Mouse (Mus musculus) neural tube, embryonic 13.5 days (tissue): Measurements from ENCODE around the gene Cx3cr1. TPM values are rescaled to one million over a fixed set of nuclear protein-coding genes. Genes with fewer than 3 reads are reported as not detected.

ENCODE experiments used
- ATAC-seq: fragments of 200-750 bp; cut with Nextera tagmentation; 2 replicates; pipeline ENCODE4 v1.8.0; 2017; ENCODE audit warnings: low read depth, mild to moderate bottlenecking, moderate TSS enrichment, moderate library complexity
- H3K27ac ChIP-seq: fragments of 300-500 bp; sonication (generic); replicated peaks from 2 replicates; pipeline ENCODE4 v1.5.1; 2015; ENCODE audit warnings: moderate library complexity, mild to moderate bottlenecking, inconsistent platforms
- H3K27me3 ChIP-seq: fragments of 300-500 bp; sonication (generic); 2 replicates; pipeline ENCODE4 v1.6.1; 2015; ENCODE audit warnings: mild to moderate bottlenecking, inconsistent platforms
- H3K36me3 ChIP-seq: fragments of 300-500 bp; sonication (generic); 2 replicates; pipeline ENCODE4 v1.6.1; 2015; ENCODE audit warnings: mild to moderate bottlenecking, inconsistent platforms
- H3K4me1 ChIP-seq: fragments of 300-500 bp; sonication (generic); replicated peaks from 2 replicates; pipeline ENCODE4 v1.6.1; 2015; ENCODE audit warnings: inconsistent platforms
- H3K4me2 ChIP-seq: fragments of 300-500 bp; sonication (generic); 2 replicates; pipeline ENCODE4 v1.6.1; 2015; ENCODE audit warnings: inconsistent platforms, mild to moderate bottlenecking, moderate library complexity
- H3K4me3 ChIP-seq: fragments of 300-500 bp; sonication (generic); 2 replicates; pipeline ENCODE4 v1.5.1; 2015; ENCODE audit warnings: mild to moderate bottlenecking, inconsistent platforms
- H3K9ac ChIP-seq: fragments of 300-500 bp; sonication (generic); 2 replicates; pipeline ENCODE4 v1.6.1; 2015; ENCODE audit warnings: moderate library complexity, mild to moderate bottlenecking, inconsistent platforms
- H3K9me3 ChIP-seq: fragments of 300-500 bp; sonication (generic); 2 replicates; pipeline ENCODE4 v1.6.1; 2016; ENCODE audit warnings: inconsistent platforms
- WGBS: fragments of 180-500 bp; shearing (Covaris S2); methylation state at CpG from one replicate; pipeline ENCODE4 v1.1.7; 2015; 5-methylcytosine and 5-hydroxymethylcytosine counted together
- polyA plus RNA-seq: library from polyadenylated mRNA; unstranded; fragments of >200 nt; fragmentation: Nextera tagmentation; extraction: Ambion mirVana; gene quantifications from 2 replicates; pipeline ENCODE4 v1.2.1, GENCODE M21; 2015

Cx3cr1 gene
- polyA plus RNA-seq, 1 experiment from 2014 or later = 11.9 TPM

- Histone ChIP-seq H3K4me3 (no peak overlapping the region), H3K27ac (no peak overlapping the region), H3K36me3 (no peaks in the 10 kb centered on the region), H3K9me3 (no peaks in the 10 kb centered on the region), H3K27me3 (peaks cover 4% of the 10 kb centered on the region), H3K9ac (no peak overlapping the region), H3K4me2 (no peak overlapping the region), H3K4me1 (peaks cover 16% of the 10 kb centered on the region; the same call in 1 of the 2 replicates)
- no peak for ATAC-seq
- 75% methylated on average over 3 of the region's 3 CpGs for WGBS
Observed at GRCm38 (mm10) chr9:120005936-120006335, 63.7 kb downstream of the Cx3cr1 start.

GRCm38 (mm10) chr9:120002893-120003292 lies 66.8 kb downstream of the Cx3cr1 start:
- H3K4me3 ChIP-seq = no peak overlapping the region
- no peak for ATAC-seq
- no peak overlapping the region for H3K27ac ChIP-seq
- H3K4me1 ChIP-seq = peaks cover 10% of the 10 kb centered on the region; the same call in 1 of the 2 replicates
- 77% methylated on average over 5 of the region's 5 CpGs for WGBS
- H3K9ac ChIP-seq = no peak overlapping the region
- no peaks in the 10 kb centered on the region for H3K36me3 ChIP-seq
- no peaks in the 10 kb centered on the region for H3K9me3 ChIP-seq
- H3K27me3 ChIP-seq = peaks cover 13% of the 10 kb centered on the region
- no peak overlapping the region for H3K4me2 ChIP-seq

- H3K9ac ChIP-seq = peak overlapping the region; percentile 61
- H3K4me2 ChIP-seq = peak overlapping the region; percentile 56
- no peaks in the 10 kb centered on the region for H3K9me3 ChIP-seq
- ATAC-seq = peak; percentile 65; the same call in 1 of the 2 replicates
- 10% methylated on average over 31 of the region's 31 CpGs for WGBS
- peak overlapping the region; percentile 29 for H3K4me3 ChIP-seq
- H3K36me3 ChIP-seq = no peaks in the 10 kb centered on the region
- H3K27ac ChIP-seq = no peak overlapping the region
- H3K27me3 ChIP-seq = peaks cover 13% of the 10 kb centered on the region
- peaks cover 10% of the 10 kb centered on the region; the same call in 1 of the 2 replicates for H3K4me1 ChIP-seq
Observed at GRCm38 (mm10) chr9:120001945-120002725, 67.5 kb downstream of the Cx3cr1 start.

DNA sequence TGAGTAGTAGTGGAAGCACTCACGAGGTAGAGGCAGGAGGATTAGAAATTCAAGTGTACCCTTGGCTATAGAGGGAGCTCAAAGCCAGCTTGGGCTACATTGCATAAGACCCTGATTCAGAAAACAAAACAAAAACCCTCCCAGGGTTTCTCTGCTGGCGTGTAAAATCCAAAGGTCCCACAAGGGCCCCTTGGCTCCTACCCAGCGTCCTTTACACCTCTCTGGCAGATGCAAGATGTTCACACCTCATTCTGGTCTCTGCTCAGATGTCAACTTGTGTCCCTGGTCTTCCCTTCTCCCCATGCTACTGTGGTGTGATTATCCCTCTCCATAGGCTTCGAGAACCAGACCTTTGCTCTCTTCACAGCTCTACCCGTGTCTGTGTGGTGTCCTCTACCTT lies 68.9 kb downstream of the Cx3cr1 start:
- peaks cover 10% of the 10 kb centered on the region; the same call in 1 of the 2 replicates for H3K4me1 ChIP-seq
- ATAC-seq = no peak
- peaks cover 13% of the 10 kb centered on the region for H3K27me3 ChIP-seq
- 80% methylated on average over 5 of the region's 5 CpGs for WGBS
- no peaks in the 10 kb centered on the region for H3K36me3 ChIP-seq
- no peaks in the 10 kb centered on the region for H3K9me3 ChIP-seq
- no peak overlapping the region for H3K4me2 ChIP-seq
- H3K27ac ChIP-seq = no peak overlapping the region
- no peak overlapping the region for H3K4me3 ChIP-seq
- no peak overlapping the region for H3K9ac ChIP-seq

DNA sequence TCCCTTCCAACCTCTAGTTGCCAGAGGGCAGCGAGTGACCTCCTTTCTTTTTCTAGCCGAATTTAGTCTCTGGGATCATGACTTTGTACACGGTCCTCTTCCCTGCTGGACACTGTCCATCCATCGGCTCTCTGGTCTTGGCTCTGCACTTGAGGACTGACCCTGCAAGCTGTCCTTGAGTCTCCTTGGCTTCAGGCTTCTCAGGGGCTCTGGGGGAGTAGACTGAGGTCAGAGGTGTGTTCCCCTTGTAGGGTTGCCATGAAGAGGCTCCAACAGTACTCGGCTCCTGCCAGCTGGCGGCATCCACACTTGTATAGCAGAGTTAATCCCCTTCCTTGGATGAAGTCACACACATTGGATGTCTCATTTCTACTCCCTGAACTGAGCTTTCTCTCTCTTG lies 70.0 kb downstream of the Cx3cr1 start:
- Histone ChIP-seq H3K36me3 (no peaks in the 10 kb centered on the region), H3K9me3 (no peaks in the 10 kb centered on the region), H3K4me3 (no peak overlapping the region), H3K9ac (no peak overlapping the region), H3K27ac (no peak overlapping the region), H3K4me2 (no peak overlapping the region), H3K4me1 (peaks cover 10% of the 10 kb centered on the region; the same call in 1 of the 2 replicates), H3K27me3 (peaks cover 13% of the 10 kb centered on the region)
- ATAC-seq = no peak
- WGBS = 83% methylated on average over 6 of the region's 6 CpGs

- H3K27ac ChIP-seq = no peak overlapping the region
Observed at GRCm38 (mm10) chr9:119998776-119999175, 70.9 kb downstream of the Cx3cr1 start.

DNA sequence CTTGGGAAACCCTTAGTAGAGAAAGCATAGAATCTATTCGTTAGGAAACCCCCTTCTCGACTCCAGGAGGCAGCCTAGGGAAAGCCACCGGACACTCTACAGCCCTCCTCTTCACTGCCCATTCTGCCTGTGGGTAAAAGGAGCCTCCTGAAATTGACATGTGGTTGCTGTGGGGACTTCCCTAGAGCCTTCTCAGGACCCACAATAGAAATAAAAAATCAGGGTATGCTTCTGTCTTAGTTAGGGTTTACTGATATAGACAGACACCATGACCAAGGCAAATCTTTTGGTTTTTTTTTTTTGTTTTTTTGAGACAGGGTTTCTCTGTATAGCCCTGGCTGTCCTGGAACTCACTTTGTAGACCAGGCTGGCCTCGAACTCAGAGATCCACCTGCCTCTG lies 73.6 kb downstream of the Cx3cr1 start:
- Histone ChIP-seq H3K4me3 (no peak overlapping the region), H3K36me3 (no peaks in the 10 kb centered on the region), H3K27ac (no peak overlapping the region), H3K27me3 (peaks cover 15% of the 10 kb centered on the region), H3K4me1 (no peaks in the 10 kb centered on the region), H3K4me2 (no peak overlapping the region), H3K9ac (no peak overlapping the region), H3K9me3 (no peaks in the 10 kb centered on the region)
- 92% methylated on average over 4 of the region's 4 CpGs for WGBS
- ATAC-seq = no peak

More at GRCm38 (mm10) chr9:119998776-119999175, 70.9 kb downstream of the Cx3cr1 start:
- no peaks in the 10 kb centered on the region for H3K36me3 ChIP-seq
- peaks cover 10% of the 10 kb centered on the region; the same call in 1 of the 2 replicates for H3K4me1 ChIP-seq
- H3K9me3 ChIP-seq = no peaks in the 10 kb centered on the region
- H3K9ac ChIP-seq = no peak overlapping the region
- H3K4me3 ChIP-seq = no peak overlapping the region
- 82% methylated on average over 1 of the region's 1 CpGs for WGBS
- H3K4me2 ChIP-seq = no peak overlapping the region
- H3K27me3 ChIP-seq = peaks cover 13% of the 10 kb centered on the region
- ATAC-seq = no peak

- WGBS = 75% methylated on average over 7 of the region's 7 CpGs
- no peaks in the 10 kb centered on the region for H3K36me3 ChIP-seq
- H3K4me3 ChIP-seq = no peak overlapping the region
- H3K4me1 ChIP-seq = no peaks in the 10 kb centered on the region
- no peak overlapping the region for H3K4me2 ChIP-seq
- no peaks in the 10 kb centered on the region for H3K9me3 ChIP-seq
- H3K9ac ChIP-seq = no peak overlapping the region
- peaks cover 5% of the 10 kb centered on the region for H3K27me3 ChIP-seq
- no peak for ATAC-seq
- no peak overlapping the region for H3K27ac ChIP-seq
Observed at GRCm38 (mm10) chr9:119994207-119994606, 75.5 kb downstream of the Cx3cr1 start.

DNA sequence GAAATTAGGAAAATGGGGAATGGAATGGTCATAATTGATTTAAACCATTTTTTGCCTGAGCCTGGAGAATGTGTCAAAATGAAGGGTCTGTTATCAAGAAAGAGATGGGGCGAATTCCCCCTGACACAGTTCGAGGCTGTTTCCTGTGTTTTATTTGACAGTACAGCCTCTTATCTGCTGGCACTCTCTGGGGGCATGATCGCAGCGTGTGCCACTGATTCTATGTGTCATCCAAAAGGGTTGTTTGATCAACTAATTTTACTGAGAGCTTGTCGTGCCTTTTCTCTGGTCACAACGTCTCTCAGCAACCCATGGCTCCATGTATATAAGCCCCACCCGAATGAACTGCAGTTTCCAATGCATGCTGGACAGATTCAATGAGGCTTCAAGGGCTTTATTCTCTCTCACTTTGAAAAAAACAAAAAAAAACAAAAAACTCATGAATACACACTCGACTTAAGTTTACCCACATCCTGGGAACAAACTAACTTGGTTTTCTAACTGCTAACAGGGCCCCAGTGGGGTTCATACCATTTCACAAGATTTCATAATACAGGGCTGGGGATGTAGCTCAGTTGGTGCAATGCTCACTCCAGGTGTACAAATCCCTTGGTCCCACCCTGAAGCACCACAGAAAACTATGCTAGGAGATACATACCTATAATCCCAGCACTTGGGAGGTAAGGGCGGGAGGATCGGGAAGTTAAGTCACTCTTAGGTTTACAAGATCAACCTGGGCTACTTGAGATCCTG lies 76.4 kb downstream of the Cx3cr1 start:
- no peaks in the 10 kb centered on the region for H3K36me3 ChIP-seq
- no peak for ATAC-seq
- WGBS = 84% methylated on average over 10 of the region's 10 CpGs
- H3K27ac ChIP-seq = no peak overlapping the region
- no peak overlapping the region for H3K9ac ChIP-seq
- no peaks in the 10 kb centered on the region for H3K4me1 ChIP-seq
- no peaks in the 10 kb centered on the region for H3K9me3 ChIP-seq
- no peak overlapping the region for H3K4me3 ChIP-seq
- peaks cover 5% of the 10 kb centered on the region for H3K27me3 ChIP-seq
- no peak overlapping the region for H3K4me2 ChIP-seq

GRCm38 (mm10) chr9:119991310-119991709 lies 78.4 kb downstream of the Cx3cr1 start:
- Histone ChIP-seq H3K36me3 (no peaks in the 10 kb centered on the region), H3K9me3 (no peaks in the 10 kb centered on the region), H3K9ac (no peak overlapping the region), H3K4me3 (no peak overlapping the region), H3K4me2 (no peak overlapping the region), H3K27me3 (peaks cover 9% of the 10 kb centered on the region), H3K27ac (no peak overlapping the region), H3K4me1 (no peaks in the 10 kb centered on the region)
- WGBS = 31% methylated on average over 5 of the region's 5 CpGs
- no peak for ATAC-seq

DNA sequence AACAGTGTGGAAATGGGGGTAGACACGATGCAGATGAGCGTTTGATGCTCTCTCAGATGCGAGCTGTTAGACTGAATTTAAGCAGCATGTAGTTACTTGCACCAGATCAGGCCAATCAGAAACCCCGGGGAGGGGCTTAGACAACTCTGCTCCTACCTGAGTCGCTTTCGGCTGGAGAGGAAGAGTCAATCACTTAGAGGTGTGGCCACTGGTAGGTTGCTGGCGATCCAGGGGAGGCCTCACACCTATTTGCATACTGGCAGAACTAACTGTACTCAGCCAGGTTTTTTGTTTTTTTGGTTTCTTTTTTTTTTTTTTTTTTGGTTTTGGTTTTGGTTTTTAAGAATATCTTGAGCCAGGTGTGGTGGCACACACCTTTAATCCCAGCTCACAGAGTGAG lies 81.4 kb downstream of the Cx3cr1 start:
- H3K4me2 ChIP-seq = no peak overlapping the region
- H3K9me3 ChIP-seq = no peaks in the 10 kb centered on the region
- peaks cover 20% of the 10 kb centered on the region for H3K27me3 ChIP-seq
- 39% methylated on average over 7 of the region's 7 CpGs for WGBS
- ATAC-seq = no peak
- H3K36me3 ChIP-seq = no peaks in the 10 kb centered on the region
- no peak overlapping the region for H3K27ac ChIP-seq
- no peak overlapping the region for H3K4me3 ChIP-seq
- peaks cover 11% of the 10 kb centered on the region for H3K4me1 ChIP-seq
- H3K9ac ChIP-seq = no peak overlapping the region

DNA sequence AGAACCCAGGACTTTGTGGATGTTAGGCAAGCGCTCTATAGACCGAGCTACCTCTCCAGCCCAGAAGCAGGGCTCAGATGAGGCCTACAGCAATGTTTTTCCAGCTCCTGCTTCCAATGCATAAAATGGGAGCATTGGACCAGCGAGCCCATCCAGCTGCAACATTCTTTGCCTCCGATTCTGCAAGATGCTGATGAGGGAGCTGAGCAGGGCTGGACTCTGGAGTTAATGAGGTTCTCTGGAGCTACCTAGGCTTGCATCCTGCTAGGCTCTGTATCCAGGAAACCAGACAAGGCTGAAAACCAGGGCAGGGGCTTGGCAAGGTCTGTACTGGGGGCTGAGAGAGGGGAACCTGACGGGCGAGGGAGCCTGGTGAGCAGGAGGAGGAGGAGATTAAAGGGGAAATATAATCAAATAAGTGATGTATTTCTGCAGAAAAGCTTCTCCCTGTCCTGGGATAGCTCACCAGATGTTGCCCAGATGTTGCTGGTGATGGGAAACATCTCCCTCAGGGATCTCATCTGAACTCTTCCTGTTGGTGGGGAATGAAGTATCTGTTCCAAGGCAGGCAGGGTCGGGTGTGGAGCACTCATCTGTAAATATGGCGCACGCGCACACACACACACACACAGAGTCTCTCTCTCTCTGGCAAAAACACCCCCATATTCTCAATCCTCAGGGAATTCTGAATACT lies 83.7 kb downstream of the Cx3cr1 start:
- H3K36me3 ChIP-seq = no peaks in the 10 kb centered on the region
- peaks cover 34% of the 10 kb centered on the region for H3K4me1 ChIP-seq
- ATAC-seq = no peak
- H3K27ac ChIP-seq = no peak overlapping the region
- H3K4me2 ChIP-seq = no peak overlapping the region
- peaks cover 29% of the 10 kb centered on the region for H3K27me3 ChIP-seq
- no peak overlapping the region for H3K4me3 ChIP-seq
- 77% methylated on average over 10 of the region's 10 CpGs for WGBS
- H3K9me3 ChIP-seq = no peaks in the 10 kb centered on the region
- H3K9ac ChIP-seq = no peak overlapping the region
